Mouse (Mus musculus) midbrain, embryonic 12.5 days (tissue): ENCODE measurements around the gene Ttc3. TPM values are rescaled to one million over a fixed set of nuclear protein-coding genes. Genes with fewer than 3 reads are reported as not detected.
"Not testable (repeated sequence)": the region's sequence is repeated elsewhere in the genome, so short reads cannot be mapped to it uniquely, and the experiment has no call there.

Experiments used
- ATAC-seq: fragments of 200-750 bp; cut with Nextera tagmentation; 2 replicates; pipeline ENCODE4 v1.8.0; 2017; ENCODE audit warnings: low read depth, moderate TSS enrichment, moderate library complexity; ENCODE audit not compliant: low FRiP score
- H3K27ac ChIP-seq: fragments of 300-500 bp; sonication (generic); replicated peaks from 2 replicates; pipeline ENCODE4 v1.5.1; 2016; ENCODE audit warnings: mild to moderate bottlenecking
- H3K27me3 ChIP-seq: fragments of 300-500 bp; sonication (generic); 2 replicates; pipeline ENCODE4 v1.6.1; 2016; ENCODE audit warnings: mild to moderate bottlenecking
- H3K36me3 ChIP-seq: fragments of 300-500 bp; sonication (generic); 2 replicates; pipeline ENCODE4 v1.6.1; 2016
- H3K4me1 ChIP-seq: fragments of 300-500 bp; sonication (generic); 2 replicates; pipeline ENCODE4 v1.6.1; 2016
- H3K4me2 ChIP-seq: fragments of 300-500 bp; sonication (generic); replicated peaks from 2 replicates; pipeline ENCODE4 v1.6.1; 2016; ENCODE audit warnings: mild to moderate bottlenecking, moderate library complexity
- H3K4me3 ChIP-seq: fragments of 300-500 bp; sonication (generic); 2 replicates; pipeline ENCODE4 v1.5.1; 2016; ENCODE audit warnings: mild to moderate bottlenecking
- H3K9ac ChIP-seq: fragments of 300-500 bp; sonication (generic); replicated peaks from 2 replicates; pipeline ENCODE4 v1.6.1; 2016; ENCODE audit warnings: mild to moderate bottlenecking, moderate library complexity
- H3K9me3 ChIP-seq: fragments of 300-500 bp; sonication (generic); 2 replicates; pipeline ENCODE4 v1.6.1; 2016; ENCODE audit warnings: mild to moderate bottlenecking
- WGBS: fragments of 180-500 bp; shearing (Covaris S2); methylation state at CpG from one replicate; pipeline ENCODE4 v1.1.7; 2016; 5-methylcytosine and 5-hydroxymethylcytosine counted together
- polyA plus RNA-seq: library from polyadenylated mRNA; unstranded; fragments of >200 nt; fragmentation: Nextera tagmentation; extraction: Ambion mirVana; gene quantifications from 2 replicates; pipeline ENCODE4 v1.2.1, GENCODE M21; 2016

Ttc3 gene
- polyA plus RNA-seq, 1 experiment from 2014 or later, result 618 TPM

GRCm38 (mm10) chr16:94451545-94452488, 81.4 kb downstream of the Ttc3 start:
- H3K27me3 ChIP-seq, result no peaks in the 10 kb centered on the region
- H3K4me2 ChIP-seq, result no peak overlapping the region
- H3K4me3 ChIP-seq, result no peak overlapping the region
- H3K36me3 ChIP-seq, result peaks cover 92% of the 10 kb centered on the region
- no peak for ATAC-seq
- H3K4me1 ChIP-seq, result no peaks in the 10 kb centered on the region
- H3K27ac ChIP-seq, result no peak overlapping the region
- H3K9ac ChIP-seq, result no peak overlapping the region
- 94% methylated on average over 11 of the region's 11 CpGs for WGBS
- no peaks in the 10 kb centered on the region for H3K9me3 ChIP-seq

GRCm38 (mm10) chr16:94452768-94453167, 82.3 kb downstream of the Ttc3 start:
- H3K36me3 ChIP-seq, result peaks cover 94% of the 10 kb centered on the region
- 90% methylated on average over 4 of the region's 4 CpGs for WGBS
- H3K27ac ChIP-seq, result no peak overlapping the region

GRCm38 (mm10) chr16:94454146-94454545, 83.7 kb downstream of the Ttc3 start:
- 68% methylated on average over 4 of the region's 4 CpGs for WGBS
- no peak for ATAC-seq
- H3K4me1 ChIP-seq, result no peaks in the 10 kb centered on the region
- H3K4me3 ChIP-seq, result no peak overlapping the region
- peaks cover 93% of the 10 kb centered on the region for H3K36me3 ChIP-seq
- no peaks in the 10 kb centered on the region for H3K9me3 ChIP-seq
- H3K4me2 ChIP-seq, result no peak overlapping the region
- H3K27me3 ChIP-seq, result no peaks in the 10 kb centered on the region
- no peak overlapping the region for H3K9ac ChIP-seq
- no peak overlapping the region for H3K27ac ChIP-seq

More at GRCm38 (mm10) chr16:94452768-94453167, 82.3 kb downstream of the Ttc3 start:
- no peak overlapping the region for H3K4me3 ChIP-seq
- no peaks in the 10 kb centered on the region for H3K9me3 ChIP-seq
- H3K4me2 ChIP-seq, result no peak overlapping the region
- H3K4me1 ChIP-seq, result no peaks in the 10 kb centered on the region
- no peak for ATAC-seq
- no peak overlapping the region for H3K9ac ChIP-seq
- H3K27me3 ChIP-seq, result no peaks in the 10 kb centered on the region

- no peak overlapping the region for H3K4me2 ChIP-seq
- H3K4me1 ChIP-seq, result no peaks in the 10 kb centered on the region
- no peak overlapping the region for H3K4me3 ChIP-seq
- H3K36me3 ChIP-seq, result peaks cover 98% of the 10 kb centered on the region
- H3K9me3 ChIP-seq, result no peaks in the 10 kb centered on the region
- H3K27me3 ChIP-seq, result no peaks in the 10 kb centered on the region
- no peak overlapping the region for H3K27ac ChIP-seq
- 94% methylated on average over 3 of the region's 3 CpGs for WGBS
- no peak for ATAC-seq
- no peak overlapping the region for H3K9ac ChIP-seq
Measured at GRCm38 (mm10) chr16:94464067-94464466, 93.6 kb downstream of the Ttc3 start.

GRCm38 (mm10) chr16:94465900-94466299, 95.5 kb downstream of the Ttc3 start:
- ATAC-seq, result no peak
- H3K4me1 ChIP-seq, result no peaks in the 10 kb centered on the region
- 96% methylated on average over 4 of the region's 4 CpGs for WGBS
- H3K9ac ChIP-seq, result no peak overlapping the region
- H3K4me2 ChIP-seq, result no peak overlapping the region
- H3K27me3 ChIP-seq, result no peaks in the 10 kb centered on the region
- H3K4me3 ChIP-seq, result no peak overlapping the region
- H3K9me3 ChIP-seq, result no peaks in the 10 kb centered on the region
- H3K27ac ChIP-seq, result no peak overlapping the region
- H3K36me3 ChIP-seq, result peaks cover 97% of the 10 kb centered on the region

- 95% methylated on average over 7 of the region's 7 CpGs for WGBS
- H3K4me3 ChIP-seq, H3K4me1 ChIP-seq, H3K4me2 ChIP-seq, H3K27ac ChIP-seq, ATAC-seq, H3K9ac ChIP-seq, H3K27me3 ChIP-seq, H3K9me3 ChIP-seq: not testable (repeated sequence)
- peaks cover 95% of the 10 kb centered on the region for H3K36me3 ChIP-seq
Measured at GRCm38 (mm10) chr16:94466317-94466716, 95.9 kb downstream of the Ttc3 start.

GRCm38 (mm10) chr16:94467337-94468055, 97.1 kb downstream of the Ttc3 start:
- WGBS, result 92% methylated on average over 11 of the region's 11 CpGs
- Histone ChIP-seq H3K4me3 (no peak overlapping the region), H3K4me1 (no peaks in the 10 kb centered on the region), H3K27me3 (no peaks in the 10 kb centered on the region), H3K9ac (no peak overlapping the region), H3K4me2 (no peak overlapping the region), H3K36me3 (peaks cover 85% of the 10 kb centered on the region), H3K27ac (no peak overlapping the region), H3K9me3 (no peaks in the 10 kb centered on the region)
- no peak for ATAC-seq

- no peak for ATAC-seq
- peaks cover 84% of the 10 kb centered on the region for H3K36me3 ChIP-seq
- H3K4me3 ChIP-seq, result no peak overlapping the region
- no peak overlapping the region for H3K9ac ChIP-seq
- no peak overlapping the region for H3K4me2 ChIP-seq
- no peaks in the 10 kb centered on the region for H3K9me3 ChIP-seq
- no peaks in the 10 kb centered on the region for H3K4me1 ChIP-seq
- no peaks in the 10 kb centered on the region for H3K27me3 ChIP-seq
- WGBS, result 95% methylated on average over 2 of the region's 2 CpGs
- H3K27ac ChIP-seq, result no peak overlapping the region
Measured at GRCm38 (mm10) chr16:94468391-94468790, 98.0 kb downstream of the Ttc3 start.

GRCm38 (mm10) chr16:94472515-94472951, 102.1 kb downstream of the Ttc3 start:
- peak overlapping the region; percentile 16 for H3K27ac ChIP-seq
- H3K27me3 ChIP-seq, result no peaks in the 10 kb centered on the region
- H3K9ac ChIP-seq, result no peak overlapping the region
- H3K4me2 ChIP-seq, result no peak overlapping the region
- H3K9me3 ChIP-seq, result no peaks in the 10 kb centered on the region
- H3K36me3 ChIP-seq, result peaks cover 47% of the 10 kb centered on the region
- 0 out of 2 replicates have a peak, but pooled peaks have one; percentile 23 for ATAC-seq
- WGBS, result 65% methylated on average over 8 of the region's 8 CpGs
- H3K4me3 ChIP-seq, result no peak overlapping the region
- no peaks in the 10 kb centered on the region for H3K4me1 ChIP-seq

GRCm38 (mm10) chr16:94473086-94473822, 102.8 kb downstream of the Ttc3 start:
- ATAC-seq, result no peak
- Histone ChIP-seq H3K4me1 (no peaks in the 10 kb centered on the region), H3K36me3 (peaks cover 44% of the 10 kb centered on the region), H3K27ac (peak overlapping the region; percentile 16), H3K4me3 (no peak overlapping the region), H3K9ac (no peak overlapping the region), H3K4me2 (no peak overlapping the region), H3K9me3 (no peaks in the 10 kb centered on the region), H3K27me3 (no peaks in the 10 kb centered on the region)
- 86% methylated on average over 11 of the region's 11 CpGs for WGBS

GRCm38 (mm10) chr16:94484752-94485535, 114.5 kb downstream of the Ttc3 start:
- 86% methylated on average over 11 of the region's 11 CpGs for WGBS
- H3K27ac ChIP-seq, result no peak overlapping the region
- H3K9ac ChIP-seq, result no peak overlapping the region
- H3K4me2 ChIP-seq, result no peak overlapping the region
- ATAC-seq, result no peak
- H3K4me3 ChIP-seq, result no peak overlapping the region
- no peaks in the 10 kb centered on the region for H3K27me3 ChIP-seq
- H3K9me3 ChIP-seq, result no peaks in the 10 kb centered on the region
- H3K4me1 ChIP-seq, result no peaks in the 10 kb centered on the region
- H3K36me3 ChIP-seq, result no peaks in the 10 kb centered on the region
